Mouse (Mus musculus) fat pad, adult 2 months (tissue): ENCODE measurements around the gene Grap2.
"Not testable (repeated sequence)": the region's sequence is repeated elsewhere in the genome, so short reads cannot be mapped to it uniquely, and the experiment has no call there.

Source experiments
- DNase-seq: peaks from one replicate; pipeline ENCODE4 v3.0.0-alpha.2; 2011; ENCODE audit warnings: low read depth, low spot score; ENCODE audit errors: extremely low read depth

Gene Grap2

GRCm38 (mm10) chr15:80566696-80567095 lies 5.7 kb upstream of the Grap2 start:
- no peak for DNase-seq

DNA sequence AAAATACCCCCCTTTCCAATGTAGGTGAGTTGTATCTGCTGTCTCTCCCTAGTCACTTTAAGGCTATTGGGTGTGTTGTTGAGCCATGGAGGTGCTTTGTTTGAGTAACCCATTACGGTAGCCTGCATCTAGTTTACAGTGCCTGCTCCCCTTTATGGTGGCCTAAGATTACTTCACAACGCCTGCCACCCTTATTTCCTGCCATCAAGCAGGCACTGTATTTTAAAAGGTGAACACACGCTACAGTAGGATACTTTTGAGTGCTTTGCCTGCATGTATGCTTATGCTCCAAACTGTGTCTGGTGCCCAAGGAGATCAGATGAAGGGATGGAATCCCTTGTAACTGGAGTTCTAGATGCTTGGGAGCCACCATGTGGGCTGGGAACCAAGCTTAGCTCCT lies 5.3 kb upstream of the Grap2 start:
- no peak for DNase-seq

- no peak for DNase-seq
Measured at GRCm38 (mm10) chr15:80567731-80568130, 4.7 kb upstream of the Grap2 start.

GRCm38 (mm10) chr15:80569205-80569604 lies 3.2 kb upstream of the Grap2 start:
- no peak for DNase-seq

DNA sequence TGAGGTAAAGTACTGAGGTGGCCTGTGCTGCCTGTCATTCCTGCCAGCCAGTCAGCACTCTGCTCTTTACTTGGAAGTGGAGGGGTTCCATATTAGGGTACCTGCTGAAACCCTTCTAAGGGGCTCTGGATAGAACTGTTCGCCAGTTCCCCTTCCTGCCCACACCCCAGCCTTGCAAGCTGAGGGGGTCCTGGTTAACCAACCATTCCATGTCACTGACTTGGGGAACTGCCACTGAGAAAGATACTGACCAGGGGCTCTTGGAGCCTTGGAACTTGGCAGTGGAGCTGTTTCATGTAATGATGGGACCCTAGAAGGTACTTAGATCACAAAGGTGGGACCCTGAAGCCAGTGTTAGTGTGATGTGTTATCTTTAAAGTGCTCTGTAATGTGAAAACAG lies 2.2 kb upstream of the Grap2 start:
- no peak for DNase-seq

DNA sequence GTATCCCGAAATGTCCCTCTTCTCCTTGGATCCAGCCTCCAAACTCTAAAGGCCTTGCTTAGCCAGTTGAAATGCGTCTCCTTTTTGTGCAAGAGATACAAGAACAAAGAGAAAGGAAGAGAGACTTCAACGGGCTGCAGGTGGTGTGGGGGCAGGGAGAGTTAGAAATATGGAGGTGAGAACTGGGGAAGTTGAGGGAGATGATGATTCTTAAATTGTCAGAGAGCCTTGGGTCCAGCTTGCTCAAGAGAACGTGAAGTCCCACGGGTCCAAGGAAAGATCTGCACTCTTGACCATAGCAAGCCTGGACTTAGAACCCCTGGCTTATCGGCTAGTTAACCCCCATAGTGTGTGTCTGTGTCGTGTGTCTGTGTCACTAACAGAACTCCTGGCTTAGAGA lies 783 bp upstream of the Grap2 start:
- no peak for DNase-seq

GRCm38 (mm10) chr15:80572811-80573520 lies 572 bp downstream of the Grap2 start:
- DNase-seq = no peak

- DNase-seq = no peak
Measured at GRCm38 (mm10) chr15:80574211-80575040, 2.0 kb downstream of the Grap2 start.

DNA sequence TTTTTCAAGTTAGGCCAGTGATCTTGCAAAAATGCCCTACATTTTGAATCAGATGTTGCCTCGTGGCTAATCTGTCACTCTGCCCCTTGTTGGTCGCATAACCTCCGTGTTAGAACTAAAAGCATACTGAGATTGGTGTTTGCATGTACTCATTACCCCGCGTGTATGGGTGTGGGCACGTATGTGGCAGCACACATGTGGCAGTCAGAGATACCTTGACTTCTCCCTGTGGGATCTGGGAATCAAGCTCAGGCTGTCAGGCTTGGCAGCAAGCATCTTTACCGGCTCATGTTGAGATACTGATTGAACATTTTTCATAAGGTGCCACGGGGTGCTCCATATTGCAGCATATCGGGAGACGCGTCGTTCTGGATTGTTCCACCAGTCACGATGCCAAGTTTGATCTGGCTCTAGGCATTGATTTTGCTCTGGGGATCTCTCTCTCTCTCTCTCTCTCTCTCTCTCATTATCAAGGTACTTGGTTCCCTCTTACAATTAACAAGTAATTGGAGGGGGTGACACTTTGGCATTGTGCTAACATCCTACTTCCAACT lies 3.5 kb downstream of the Grap2 start:
- no peak for DNase-seq

DNA sequence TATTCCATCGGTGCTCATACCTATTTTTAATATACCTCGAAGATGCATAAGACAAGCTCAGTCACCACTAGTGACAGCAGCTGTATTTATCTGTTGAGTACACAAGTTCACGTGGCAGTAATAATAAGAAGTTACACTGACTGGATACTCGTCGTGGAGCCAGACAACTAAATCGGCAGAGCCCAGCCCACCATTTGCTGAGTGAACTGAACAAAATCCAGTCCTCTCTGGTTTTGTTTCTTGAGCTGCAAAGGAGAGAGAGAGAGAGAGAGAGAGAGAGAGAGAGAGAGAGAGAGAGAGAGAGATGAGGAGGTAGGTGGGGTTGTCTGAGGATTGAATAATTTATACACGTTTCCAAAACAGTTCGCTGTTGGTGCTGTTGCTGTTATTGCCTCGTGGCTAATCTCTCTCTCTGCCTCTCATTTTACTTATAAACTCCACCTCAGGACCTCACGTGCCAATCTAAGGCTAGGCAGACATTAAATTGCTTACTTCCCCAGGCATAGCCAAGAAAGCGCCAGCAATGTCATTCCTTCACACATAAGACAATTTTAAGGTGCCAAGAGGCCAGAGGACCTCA lies 4.1 kb downstream of the Grap2 start:
- no peak for DNase-seq

- DNase-seq = no peak
Measured at GRCm38 (mm10) chr15:80577166-80577960, 5.0 kb downstream of the Grap2 start.

- DNase-seq = no peak
Measured at GRCm38 (mm10) chr15:80579121-80579520, 6.7 kb downstream of the Grap2 start.

- not testable (repeated sequence) for DNase-seq
Measured at GRCm38 (mm10) chr15:80580585-80580984, 8.2 kb downstream of the Grap2 start.

DNA sequence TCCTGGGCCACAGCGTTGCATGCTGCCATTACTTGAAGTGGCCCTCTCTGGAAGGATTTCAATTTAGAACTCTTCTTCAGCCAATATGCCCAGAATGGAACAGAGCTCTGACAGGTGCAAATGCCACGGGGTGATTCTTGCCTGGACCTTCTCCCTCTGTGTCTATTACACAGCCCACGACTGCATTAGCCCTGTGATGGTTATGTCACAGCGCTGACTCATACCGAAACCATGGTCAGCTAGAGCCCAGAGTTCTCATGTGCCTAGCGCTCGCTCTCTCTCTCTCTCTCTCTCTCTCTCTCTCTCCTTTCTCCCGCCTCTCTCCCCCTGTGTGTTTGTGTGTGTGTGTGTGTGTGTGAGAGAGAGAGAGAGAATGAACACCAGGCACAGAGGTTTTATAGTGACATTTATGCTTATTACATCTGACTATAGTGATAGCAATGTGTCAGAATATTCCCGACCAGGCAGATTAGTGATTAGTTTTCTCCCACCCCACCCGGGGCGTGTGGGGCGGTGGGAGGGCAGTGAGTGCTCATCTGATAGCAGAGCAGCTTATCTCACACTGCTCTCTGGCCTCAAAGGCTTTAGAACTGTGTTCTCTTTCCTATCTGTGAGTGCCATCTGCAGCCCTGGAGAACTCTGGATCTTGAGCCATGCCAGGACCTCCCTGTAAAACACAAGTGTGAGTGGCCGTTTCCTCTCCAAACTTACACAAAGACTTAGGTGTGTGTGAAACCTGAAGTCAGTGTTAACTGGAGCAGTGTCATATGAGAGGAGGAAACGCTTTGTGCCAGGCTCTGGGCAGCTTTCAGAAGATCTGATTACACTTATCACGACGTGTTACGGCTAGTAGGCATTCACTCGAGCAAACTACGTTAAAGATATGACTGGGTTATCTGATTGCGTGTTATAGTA lies 10.4 kb downstream of the Grap2 start:
- no peak for DNase-seq

DNA sequence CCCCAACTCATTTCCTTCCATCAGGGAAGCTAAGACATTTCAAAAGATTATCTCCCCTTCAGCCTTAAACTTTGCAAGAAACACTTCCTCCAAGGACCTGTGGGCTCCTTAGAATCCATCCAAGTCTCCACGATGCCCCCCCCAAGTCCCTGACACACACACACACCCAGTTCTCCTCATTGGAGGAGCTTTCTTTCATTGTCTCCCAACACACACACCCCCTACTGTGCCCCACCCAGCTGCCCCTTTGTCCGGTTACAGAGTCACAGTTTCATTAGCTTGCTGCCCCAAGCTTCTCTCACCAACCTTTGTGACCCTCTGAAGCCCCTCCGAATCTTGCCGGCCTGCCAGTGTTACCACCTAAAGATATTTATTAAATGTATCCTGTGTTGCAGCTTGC lies 13.9 kb downstream of the Grap2 start:
- DNase-seq = no peak

DNA sequence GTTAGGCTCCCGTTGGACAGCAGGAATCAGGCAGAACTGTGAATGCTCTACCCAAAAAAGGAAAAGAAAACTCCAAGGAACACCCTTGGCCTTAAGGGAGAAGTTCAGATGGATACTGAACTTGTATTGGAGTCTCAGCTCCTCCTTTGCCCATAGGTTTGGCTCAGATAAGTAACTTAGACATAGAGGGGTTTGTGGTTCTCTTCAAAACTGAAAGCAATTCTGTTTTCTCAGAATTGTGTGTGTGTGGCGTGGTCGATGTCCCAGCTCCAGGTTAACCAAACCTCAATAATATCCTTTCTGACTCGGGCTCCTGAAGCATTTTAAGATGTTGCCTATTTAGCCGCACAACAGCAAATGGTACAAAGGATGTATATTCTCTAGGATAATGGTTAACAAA lies 18.2 kb downstream of the Grap2 start:
- no peak for DNase-seq

- DNase-seq = no peak
Measured at GRCm38 (mm10) chr15:80592737-80593136, 20.3 kb downstream of the Grap2 start.

GRCm38 (mm10) chr15:80593877-80594276 lies 21.5 kb downstream of the Grap2 start:
- no peak for DNase-seq

DNA sequence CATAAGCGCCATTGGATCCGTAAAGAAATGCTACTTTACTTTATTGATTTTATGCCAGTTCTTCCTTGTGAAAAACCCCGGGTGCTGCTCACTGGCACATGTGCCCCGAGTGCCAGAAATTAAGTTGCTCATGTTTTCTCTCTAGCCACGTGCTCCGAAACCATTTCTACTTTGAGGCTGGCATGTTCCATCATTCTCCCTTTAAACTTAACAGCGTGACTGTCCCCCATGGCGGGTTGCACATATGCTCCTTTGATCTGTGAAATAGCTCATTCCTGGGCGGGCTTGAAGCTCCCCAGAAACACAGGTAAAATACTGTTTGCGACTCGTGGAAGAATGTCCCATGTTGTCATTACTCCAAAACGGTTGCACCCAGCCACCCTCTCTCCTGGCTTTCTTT lies 26.4 kb downstream of the Grap2 start:
- no peak for DNase-seq

GRCm38 (mm10) chr15:80599213-80599750 lies 26.9 kb downstream of the Grap2 start:
- no peak for DNase-seq
